Mouse (Mus musculus) MEL (cell line): ENCODE measurements around the gene Anxa4. TPM values are rescaled to one million over a fixed set of nuclear protein-coding genes. Genes with fewer than 3 reads are reported as not detected.

Experiments used
- DNase-seq: peaks from one replicate; pipeline ENCODE4 v3.0.0; 2011; ENCODE audit warnings: low read depth, low spot score
- H3K27ac ChIP-seq: 2 replicates; pipeline ENCODE4 v1.5.1; 2012; ENCODE audit warnings: low read depth, mild to moderate bottlenecking, control low read depth, low read length, moderate library complexity; ENCODE audit not compliant: control insufficient read depth
- H3K27me3 ChIP-seq, 2 experiments: fragments of 150-350 bp in 1 of 2; sonication (generic) in 1 of 2; 2 replicates each; pipeline ENCODE4 v1.6.1; 2012; ENCODE audit warnings: low read length in 2 of 2, mild to moderate bottlenecking in 2 of 2, improper control_type of control experiment in 1 of 2, moderate library complexity in 1 of 2; ENCODE audit not compliant: insufficient read depth in 2 of 2, control insufficient read depth in 1 of 2
- H3K36me3 ChIP-seq, 2 experiments: 2 replicates each; pipeline ENCODE4 v1.6.1; 2012 to 2014; ENCODE audit warnings: low read length in 2 of 2, improper control_type of control experiment in 1 of 2, inconsistent platforms in 1 of 2, mild to moderate bottlenecking in 1 of 2; ENCODE audit not compliant: insufficient read depth in 2 of 2, control insufficient read depth in 1 of 2
- H3K4me1 ChIP-seq, 2 experiments: fragments of 150-350 bp in 1 of 2; sonication (generic) in 1 of 2; 2 replicates each; pipeline ENCODE4 v1.6.1; 2012; ENCODE audit warnings: low read length in 2 of 2, improper control_type of control experiment in 1 of 2, mild to moderate bottlenecking in 1 of 2; ENCODE audit not compliant: insufficient read depth in 2 of 2, control insufficient read depth in 1 of 2
- H3K4me3 ChIP-seq, 2 experiments: fragments of 150-350 bp in 1 of 2; sonication (generic) in 1 of 2; 2 replicates each; pipeline ENCODE4 v1.5.1; 2012; ENCODE audit warnings: low read depth in 2 of 2, low read length in 2 of 2, mild to moderate bottlenecking in 2 of 2, moderate library complexity in 2 of 2, control low read depth in 1 of 2, improper control_type of control experiment in 1 of 2; ENCODE audit not compliant: control insufficient read depth in 1 of 2, insufficient read depth in 1 of 2
- H3K79me2 ChIP-seq: 2 replicates; pipeline ENCODE4 v1.6.1; 2012; ENCODE audit warnings: mild to moderate bottlenecking, low read length, moderate library complexity; ENCODE audit not compliant: control insufficient read depth, poor library complexity, insufficient read depth
- H3K9ac ChIP-seq: 2 replicates; pipeline ENCODE4 v1.6.1; 2012; ENCODE audit warnings: low read depth, mild to moderate bottlenecking, control low read depth, low read length, moderate library complexity; ENCODE audit not compliant: control insufficient read depth, poor library complexity, severe bottlenecking
- H3K9me3 ChIP-seq: fragments of 150-350 bp; sonication (generic); replicated peaks from 2 replicates; pipeline ENCODE4 v1.6.1; 2012; ENCODE audit warnings: mild to moderate bottlenecking, low read length, improper control_type of control experiment, moderate library complexity; ENCODE audit not compliant: insufficient read depth
- BHLHE40 ChIP-seq: IDR thresholded peaks from 2 replicates; pipeline ENCODE4 v1.6.1; 2012; ENCODE audit warnings: low read depth, mild to moderate bottlenecking, inconsistent platforms, low read length, improper control_type of control experiment, borderline replicate concordance
- CTCF ChIP-seq, 3 experiments: IDR thresholded peaks in 2 of 3; conservative IDR thresholded peaks in 1 of 3; 2 replicates each; pipeline ENCODE4 v1.5.1; 2011 to 2012; ENCODE audit warnings: low read length in 3 of 3, low read depth in 2 of 3, mild to moderate bottlenecking in 2 of 3, improper control_type of control experiment in 1 of 3, inconsistent platforms in 1 of 3, mixed read lengths in 1 of 3, moderate library complexity in 1 of 3; ENCODE audit not compliant: control insufficient read depth in 1 of 3, insufficient read depth in 1 of 3, poor library complexity in 1 of 3, severe bottlenecking in 1 of 3
- ELF1 ChIP-seq: IDR thresholded peaks from 2 replicates; pipeline ENCODE4 v1.6.1; 2014; ENCODE audit warnings: low read depth, mild to moderate bottlenecking, inconsistent platforms, low read length, improper control_type of control experiment, moderate library complexity
- ETS1 ChIP-seq: IDR thresholded peaks from 2 replicates; pipeline ENCODE4 v1.6.1; 2012; ENCODE audit warnings: low read depth, mild to moderate bottlenecking, inconsistent platforms, low read length, improper control_type of control experiment, moderate library complexity
- GATA1 ChIP-seq: IDR thresholded peaks from 2 replicates; pipeline ENCODE4 v1.6.1; 2011; ENCODE audit warnings: low read depth, low read length, improper control_type of control experiment
- HCFC1 ChIP-seq: IDR thresholded peaks from 2 replicates; pipeline ENCODE4 v1.6.1; 2012; ENCODE audit warnings: low read depth, mild to moderate bottlenecking, inconsistent platforms, low read length, improper control_type of control experiment, moderate library complexity
- JUND ChIP-seq: IDR thresholded peaks from 2 replicates; pipeline ENCODE4 v1.6.1; 2011; ENCODE audit warnings: low read depth, mild to moderate bottlenecking, improper control_type of control experiment, low read length
- KAT2A ChIP-seq: conservative IDR thresholded peaks from 2 replicates; pipeline ENCODE4 v1.6.1; 2012; ENCODE audit warnings: low read depth, low read length, improper control_type of control experiment, inconsistent platforms
- MAFK ChIP-seq: IDR thresholded peaks from 2 replicates; pipeline ENCODE4 v1.6.1; 2011; ENCODE audit warnings: low read depth, mild to moderate bottlenecking, low read length, improper control_type of control experiment, borderline replicate concordance
- MAX ChIP-seq: IDR thresholded peaks from 2 replicates; pipeline ENCODE4 v1.6.1; 2011; ENCODE audit warnings: low read length, improper control_type of control experiment
- MEF2A ChIP-seq: IDR thresholded peaks from 2 replicates; pipeline ENCODE4 v1.6.1; 2014; ENCODE audit warnings: low read depth, mild to moderate bottlenecking, inconsistent platforms, low read length, improper control_type of control experiment; ENCODE audit not compliant: poor library complexity, insufficient replicate concordance, severe bottlenecking; ENCODE audit errors: extremely low read depth
- MXI1 ChIP-seq: IDR thresholded peaks from 2 replicates; pipeline ENCODE4 v1.6.1; 2011; ENCODE audit warnings: mild to moderate bottlenecking, low read depth, low read length, improper control_type of control experiment
- MYB ChIP-seq: IDR thresholded peaks from 2 replicates; pipeline ENCODE4 v1.6.1; 2011; ENCODE audit warnings: mild to moderate bottlenecking, low read depth, low read length, improper control_type of control experiment
- NELFE ChIP-seq: IDR thresholded peaks from 2 replicates; pipeline ENCODE4 v1.6.1; 2011; ENCODE audit warnings: low read depth, low read length, improper control_type of control experiment
- POLR2A ChIP-seq, 2 experiments: IDR thresholded peaks; 2 replicates each; pipeline ENCODE4 v1.6.1; 2011 to 2012; ENCODE audit warnings: low read length in 2 of 2, mild to moderate bottlenecking in 2 of 2, control low read depth in 1 of 2, improper control_type of control experiment in 1 of 2, low read depth in 1 of 2, moderate library complexity in 1 of 2; ENCODE audit not compliant: control insufficient read depth in 1 of 2, insufficient read depth in 1 of 2, poor library complexity in 1 of 2
- POLR2AphosphoS2 ChIP-seq: IDR thresholded peaks from 2 replicates; pipeline ENCODE4 v1.6.1; 2011; ENCODE audit warnings: low read length, improper control_type of control experiment
- POLR2AphosphoS5 ChIP-seq: IDR thresholded peaks from 2 replicates; pipeline ENCODE4 v1.6.1; 2012; ENCODE audit warnings: low read depth, borderline replicate concordance, mild to moderate bottlenecking, inconsistent platforms, low read length, moderate library complexity, mixed read lengths
- RCOR1 ChIP-seq: IDR thresholded peaks from 2 replicates; pipeline ENCODE4 v1.6.1; 2012; ENCODE audit warnings: low read depth, mild to moderate bottlenecking, inconsistent platforms, low read length, improper control_type of control experiment
- SMC3 ChIP-seq: IDR thresholded peaks from 2 replicates; pipeline ENCODE4 v1.6.1; 2011; ENCODE audit warnings: low read depth, low read length, improper control_type of control experiment
- TAL1 ChIP-seq: IDR thresholded peaks from 2 replicates; pipeline ENCODE4 v1.6.1; 2012; ENCODE audit warnings: mild to moderate bottlenecking, inconsistent platforms, low read length, moderate library complexity, mixed read lengths
- USF1 ChIP-seq: IDR thresholded peaks from 2 replicates; pipeline ENCODE4 v1.6.1; 2014; ENCODE audit warnings: low read depth, mild to moderate bottlenecking, inconsistent platforms, low read length, improper control_type of control experiment, moderate library complexity
- USF2 ChIP-seq, 2 experiments: IDR thresholded peaks; 2 replicates each; pipeline ENCODE4 v1.6.1; 2011 to 2012; ENCODE audit warnings: improper control_type of control experiment in 2 of 2, low read length in 2 of 2, borderline replicate concordance in 1 of 2, inconsistent platforms in 1 of 2, low read depth in 1 of 2, mild to moderate bottlenecking in 1 of 2; ENCODE audit not compliant: insufficient read depth in 1 of 2
- ZC3H11A ChIP-seq: IDR thresholded peaks from 2 replicates; pipeline ENCODE4 v1.6.1; 2012; ENCODE audit warnings: low read depth, mild to moderate bottlenecking, inconsistent platforms, low read length, improper control_type of control experiment
- ZMIZ1 ChIP-seq: IDR thresholded peaks from 2 replicates; pipeline ENCODE4 v1.6.1; 2012; ENCODE audit warnings: low read depth, mild to moderate bottlenecking, inconsistent platforms, low read length, improper control_type of control experiment, moderate library complexity
- ZNF384 ChIP-seq: IDR thresholded peaks from 2 replicates; pipeline ENCODE4 v1.6.1; 2012; ENCODE audit warnings: low read depth, mild to moderate bottlenecking, inconsistent platforms, low read length, improper control_type of control experiment
- polyA plus RNA-seq, 2 experiments: library from polyadenylated mRNA; stranded (reverse) in 1 of 2; unstranded in 1 of 2; fragments of >175 nt in 1 of 2; fragments of >200 nt in 1 of 2; gene quantifications; 2 replicates each; pipeline versions ENCODE4 v1.2.1 to v1.2.4; 2012; ENCODE audit warnings: low replicate concordance in 2 of 2, low read depth in 1 of 2; ENCODE audit not compliant: insufficient read length in 2 of 2, insufficient read depth in 1 of 2, missing spikeins in 1 of 2
- total RNA-seq: library from RNA; depleted of rRNA; stranded (reverse); fragments of 300-350 nt; gene quantifications from 2 replicates; pipeline ENCODE4 v1.2.3, GENCODE M21; 2012

The Anxa4 gene
- total and polyA plus RNA-seq, 3 experiments, result 31.1 to 176 (median 53.6) TPM

- no peak for DNase-seq
- Histone ChIP-seq H3K79me2 (no peaks in the 10 kb centered on the region), H3K27me3 (no peaks in the 10 kb centered on the region), H3K27ac (no peak overlapping the region), H3K4me3 (no peak overlapping the region), H3K9me3 (no peaks in the 10 kb centered on the region), H3K4me1 (peaks cover 0 to 13% of the 10 kb centered on the region in 2 experiments; a peak in 2 of 4 replicates), H3K36me3 (peaks cover 0 to 5% of the 10 kb centered on the region in 2 experiments; a peak in 2 of 4 replicates), H3K9ac (no peak overlapping the region)
- TF ChIP-seq POLR2AphosphoS2 (no peak), USF2 (IDR thresholded peaks at IDR 0.05; ENCODE audit: borderline replicate concordance in 1 of 2, insufficient read depth in 1 of 2, low read depth in 1 of 2, low read length in 2 of 2) (no peak), TAL1 (no peak), ZMIZ1 (no peak), ZNF384 (no peak), HCFC1 (no peak), GATA1 (no peak), SMC3 (no peak), KAT2A (no peak)
Observed at GRCm38 (mm10) chr6:86784739-86785138, 8.6 kb downstream of the Anxa4 start.

GRCm38 (mm10) chr6:86782342-86782741 is 11.0 kb downstream of the Anxa4 start:
- DNase-seq, result no peak
- H3K4me1 ChIP-seq, result peaks cover 5 to 30% of the 10 kb centered on the region in 2 experiments
- H3K27ac ChIP-seq, result no peak overlapping the region
- H3K9ac ChIP-seq, result no peak overlapping the region
- H3K79me2 ChIP-seq, result no peaks in the 10 kb centered on the region
- H3K4me3 ChIP-seq, result no peak overlapping the region
- no peaks in the 10 kb centered on the region for H3K9me3 ChIP-seq
- no peaks in the 10 kb centered on the region for H3K27me3 ChIP-seq
- H3K36me3 ChIP-seq, result peaks cover 0 to 18% of the 10 kb centered on the region in 2 experiments; a peak in 2 of 4 replicates
- 0 out of 2 replicates have a peak, but pooled peaks have one; percentile 27 for TF ChIP-seq JUND
- no peak for TF ChIP-seq CTCF (IDR thresholded peaks at IDR 0.05 in 2 of 3, conservative IDR thresholded peaks at IDR 0.05 in 1 of 3; ENCODE audit: control insufficient read depth in 1 of 3, insufficient read depth in 1 of 3, low read depth in 2 of 3, low read length in 3 of 3, poor library complexity in 1 of 3, severe bottlenecking in 1 of 3)
- TF ChIP-seq USF1, result no peak
- TF ChIP-seq, all 39 proteins: peak for 1

DNA sequence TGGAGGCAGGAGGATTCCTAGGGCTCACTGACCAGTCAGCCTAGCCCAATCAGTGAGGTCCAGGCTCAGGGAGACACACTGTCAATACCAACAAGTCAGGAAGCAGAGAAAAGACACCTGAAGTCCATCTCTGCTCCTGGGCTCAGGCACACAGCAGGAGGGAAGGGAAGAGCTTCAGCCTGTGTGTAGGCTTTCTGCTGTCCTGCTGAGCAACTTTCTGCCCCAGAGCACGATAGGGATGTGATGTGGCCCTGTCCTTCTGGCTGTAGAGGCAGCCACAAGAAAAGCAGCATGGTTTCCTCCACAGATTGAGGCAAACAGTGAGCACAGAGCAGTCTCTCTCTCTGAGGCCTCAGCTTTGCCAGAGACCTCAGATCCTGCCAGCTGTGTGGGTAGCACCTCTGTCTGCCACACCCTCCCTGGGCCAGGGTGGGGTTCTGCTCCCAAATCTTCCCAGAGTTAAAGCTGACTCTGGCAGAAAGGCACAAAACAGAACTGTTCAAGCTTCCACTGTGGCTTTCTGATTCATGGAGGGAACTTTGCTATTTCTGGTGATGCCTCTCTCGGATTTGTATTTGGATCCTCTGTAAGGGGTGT is 11.9 kb downstream of the Anxa4 start:
- no peak overlapping the region for H3K4me3 ChIP-seq
- no peak for DNase-seq
- peaks cover 5 to 30% of the 10 kb centered on the region in 2 experiments for H3K4me1 ChIP-seq
- TF ChIP-seq RCOR1, result no peak
- no peak for TF ChIP-seq NELFE
- TF ChIP-seq ELF1, result no peak
- no peak for TF ChIP-seq MXI1
- TF ChIP-seq MYB, result no peak
- TF ChIP-seq ZC3H11A, result no peak
- no peak for TF ChIP-seq POLR2AphosphoS5
- no peak for TF ChIP-seq ETS1
- no peak for TF ChIP-seq POLR2AphosphoS2
- TF ChIP-seq CTCF (IDR thresholded peaks at IDR 0.05 in 2 of 3, conservative IDR thresholded peaks at IDR 0.05 in 1 of 3; ENCODE audit: control insufficient read depth in 1 of 3, insufficient read depth in 1 of 3, low read depth in 2 of 3, low read length in 3 of 3, poor library complexity in 1 of 3, severe bottlenecking in 1 of 3), result no peak
- no peak for TF ChIP-seq POLR2A (IDR thresholded peaks at IDR 0.05; ENCODE audit: control insufficient read depth in 1 of 2, insufficient read depth in 1 of 2, low read depth in 1 of 2, low read length in 2 of 2, poor library complexity in 1 of 2)
- TF ChIP-seq MEF2A, result no peak
- TF ChIP-seq MAX, result no peak
- no peak for TF ChIP-seq USF1
- no peak for TF ChIP-seq MAFK
- TF ChIP-seq BHLHE40, result no peak
- TF ChIP-seq TAL1, result no peak
- no peak overlapping the region for H3K9ac ChIP-seq
- no peaks in the 10 kb centered on the region for H3K79me2 ChIP-seq
- H3K27ac ChIP-seq, result no peak overlapping the region
- no peaks in the 10 kb centered on the region for H3K27me3 ChIP-seq
- H3K9me3 ChIP-seq, result no peaks in the 10 kb centered on the region
- peaks cover 0 to 18% of the 10 kb centered on the region in 2 experiments; a peak in 2 of 4 replicates for H3K36me3 ChIP-seq
